Mouse (Mus musculus) ES-Bruce4 (cell line): ENCODE results near the gene Rpl3l.

Experiments
- CTCF ChIP-seq: IDR thresholded peaks from one replicate; pipeline ENCODE4 v1.8.1; 2011; ENCODE audit warnings: low read depth, low read length
- EP300 ChIP-seq: IDR thresholded peaks from 2 replicates; pipeline ENCODE4 v1.6.1; 2011; ENCODE audit warnings: low read depth, low read length; ENCODE audit not compliant: insufficient read depth
- POLR2A ChIP-seq: IDR thresholded peaks from one replicate; pipeline ENCODE4 v1.8.1; 2011; ENCODE audit warnings: low read length; ENCODE audit not compliant: insufficient read depth

GRCm38 (mm10) chr17:24738238-24738637 lies 10.6 kb downstream of the Rpl3l start:
- TF ChIP-seq EP300, result no peak
- TF ChIP-seq CTCF, result no peak
- no peak for TF ChIP-seq POLR2A
